Mouse (Mus musculus): Measurements from ENCODE around the gene Mdm2.

DNA sequence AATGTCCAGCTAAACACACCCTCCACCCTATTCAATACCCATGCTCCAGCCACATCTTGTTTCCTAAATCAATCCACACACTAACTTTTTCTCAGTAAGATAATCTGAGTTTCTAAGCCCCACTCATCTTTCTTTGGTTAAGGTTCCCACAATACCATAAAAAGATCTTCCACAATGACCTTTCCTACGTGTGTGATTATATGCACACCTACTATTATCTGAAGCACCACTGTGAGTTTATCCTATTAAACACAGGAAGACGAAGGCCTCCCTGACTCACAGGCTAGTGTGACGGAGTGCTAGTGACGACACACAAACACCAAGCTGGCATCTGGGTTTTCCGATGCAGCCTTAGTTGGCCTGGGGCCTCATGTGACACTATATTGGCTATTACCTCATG lies 17.6 kb downstream of the Mdm2 start:
- TF ChIP-seq EP300 (optimal IDR thresholded peaks at IDR 0.05) (no peak), CTCF (IDR thresholded peaks at IDR 0.05; ENCODE audit: low read depth) (no peak)

Data from stomach, postnatal 0 days (tissue).